Mouse (Mus musculus): ENCODE measurements around the gene AI661453. TPM values are rescaled to one million over a fixed set of nuclear protein-coding genes. Genes with fewer than 3 reads are reported as not detected.

Gene AI661453
- total RNA-seq, 2 experiments from 2014 or later, result 0.23 to 0.45 TPM

- Histone ChIP-seq H3K27ac (no peak overlapping the region), H3K4me3 (no peak overlapping the region)
- no peak for TF ChIP-seq CTCF (IDR thresholded peaks at IDR 0.05)
- intact Hi-C loops (cut with DNase I), result no loop called here
- DNase-seq, result no peak
Measured at GRCm38 (mm10) chr17:47446025-47446424, 9.6 kb downstream of the AI661453 start.

GRCm38 (mm10) chr17:47446561-47446960 is 10.1 kb downstream of the AI661453 start:
- Histone ChIP-seq H3K4me3 (no peak overlapping the region), H3K27ac (no peak overlapping the region)
- intact Hi-C loops (cut with DNase I), result no loop called here
- DNase-seq, result no peak
- no peak for TF ChIP-seq CTCF (IDR thresholded peaks at IDR 0.05)

GRCm38 (mm10) chr17:47448523-47449372 is 12.3 kb downstream of the AI661453 start:
- Histone ChIP-seq H3K27ac (no peak overlapping the region), H3K4me3 (no peak overlapping the region)
- intact Hi-C loops (cut with DNase I), result no loop called here
- no peak for TF ChIP-seq CTCF (IDR thresholded peaks at IDR 0.05)
- no peak for DNase-seq

GRCm38 (mm10) chr17:47449432-47449831 is 13.0 kb downstream of the AI661453 start:
- no peak overlapping the region for H3K4me3 ChIP-seq
- no peak for DNase-seq
- intact Hi-C loops (cut with DNase I), result no loop called here
- no peak overlapping the region for H3K27ac ChIP-seq
- TF ChIP-seq CTCF (IDR thresholded peaks at IDR 0.05), result no peak

GRCm38 (mm10) chr17:47450239-47450638 is 13.8 kb downstream of the AI661453 start:
- H3K4me3 ChIP-seq, result no peak overlapping the region
- TF ChIP-seq CTCF (IDR thresholded peaks at IDR 0.05), result no peak
- intact Hi-C loops (cut with DNase I), result no loop called here
- no peak for DNase-seq
- no peak overlapping the region for H3K27ac ChIP-seq

- intact Hi-C loops (cut with DNase I), result no loop called here
- Histone ChIP-seq H3K4me3 (no peak overlapping the region), H3K27ac (no peak overlapping the region)
- no peak for TF ChIP-seq CTCF (IDR thresholded peaks at IDR 0.05)
- no peak for DNase-seq
Measured at GRCm38 (mm10) chr17:47450880-47451565, 14.6 kb downstream of the AI661453 start.

- DNase-seq, result no peak
- Histone ChIP-seq H3K4me3 (no peak overlapping the region), H3K27ac (no peak overlapping the region)
- intact Hi-C loops (cut with DNase I), result no loop called here
- no peak for TF ChIP-seq CTCF (IDR thresholded peaks at IDR 0.05)
Measured at GRCm38 (mm10) chr17:47452886-47453285, 16.5 kb downstream of the AI661453 start.

- TF ChIP-seq CTCF (IDR thresholded peaks at IDR 0.05), result no peak
- DNase-seq, result no peak
- Histone ChIP-seq H3K27ac (no peak overlapping the region), H3K4me3 (no peak overlapping the region)
- intact Hi-C loops (cut with DNase I), result no loop called here
Measured at GRCm38 (mm10) chr17:47454675-47455074, 18.3 kb downstream of the AI661453 start.

- no peak for TF ChIP-seq CTCF (IDR thresholded peaks at IDR 0.05)
- H3K27ac ChIP-seq, result no peak overlapping the region
Measured at GRCm38 (mm10) chr17:47458310-47458709, 21.9 kb downstream of the AI661453 start.

GRCm38 (mm10) chr17:47458936-47459335 is 22.5 kb downstream of the AI661453 start:
- Histone ChIP-seq H3K27ac (no peak overlapping the region), H3K4me3 (no peak overlapping the region)
- intact Hi-C loops (cut with DNase I), result no loop called here
- DNase-seq, result no peak
- no peak for TF ChIP-seq CTCF (IDR thresholded peaks at IDR 0.05)

More at GRCm38 (mm10) chr17:47458310-47458709, 21.9 kb downstream of the AI661453 start:
- intact Hi-C loops (cut with DNase I), result no loop called here
- peak overlapping the region; percentile 33; the same call in 1 of the 2 replicates for H3K4me3 ChIP-seq
- DNase-seq, result peak; percentile 41

- intact Hi-C loops (cut with DNase I), result no loop called here
- Histone ChIP-seq H3K4me3 (no peak overlapping the region), H3K27ac (no peak overlapping the region)
- DNase-seq, result no peak
- TF ChIP-seq CTCF (IDR thresholded peaks at IDR 0.05), result no peak
Measured at GRCm38 (mm10) chr17:47459341-47459919, 23.0 kb downstream of the AI661453 start.

- Histone ChIP-seq H3K27ac (no peak overlapping the region), H3K4me3 (no peak overlapping the region)
- DNase-seq, result no peak
- no peak for TF ChIP-seq CTCF (IDR thresholded peaks at IDR 0.05)
- intact Hi-C loops (cut with DNase I), result no loop called here
Measured at GRCm38 (mm10) chr17:47461688-47462087, 25.3 kb downstream of the AI661453 start.

- H3K27ac ChIP-seq, result no peak overlapping the region
Measured at GRCm38 (mm10) chr17:47462209-47462608, 25.8 kb downstream of the AI661453 start.

More at GRCm38 (mm10) chr17:47462209-47462608, 25.8 kb downstream of the AI661453 start:
- DNase-seq, result no peak
- TF ChIP-seq CTCF (IDR thresholded peaks at IDR 0.05), result no peak
- intact Hi-C loops (cut with DNase I), result no loop called here
- no peak overlapping the region for H3K4me3 ChIP-seq

All from gastrocnemius, adult 2 months (tissue).